Mouse (Mus musculus) forebrain, embryonic 11.5 days (tissue): Measurements from ENCODE around the gene Cep295nl. TPM values are rescaled to one million over a fixed set of nuclear protein-coding genes. Genes with fewer than 3 reads are reported as not detected.
A peak's percentile ranks its signal among the peaks of the same experiment; 100 is the strongest.
"Not testable (repeated sequence)": the region's sequence is repeated elsewhere in the genome, so short reads cannot be mapped to it uniquely, and the experiment has no call there.

ENCODE experiments used
- ATAC-seq: fragments of 200-750 bp; cut with Nextera tagmentation; replicated peaks from 2 replicates; pipeline ENCODE4 v1.8.0; 2017; ENCODE audit warnings: moderate TSS enrichment; ENCODE audit not compliant: low FRiP score
- DNase-seq: peaks from one replicate; pipeline ENCODE4 v3.0.0-alpha.2; 2017; ENCODE audit warnings: low spot score
- H3K27ac ChIP-seq: fragments of 300-500 bp; sonication (generic); 2 replicates; pipeline ENCODE4 v1.5.1; 2014; ENCODE audit warnings: low read depth, low read length
- H3K27me3 ChIP-seq: fragments of 300-500 bp; sonication (generic); 2 replicates; pipeline ENCODE4 v1.6.1; 2014; ENCODE audit warnings: mild to moderate bottlenecking, low read length, mixed read lengths; ENCODE audit not compliant: control insufficient read depth, insufficient read depth
- H3K36me3 ChIP-seq: fragments of 300-500 bp; sonication (generic); 2 replicates; pipeline ENCODE4 v1.6.1; 2014; ENCODE audit warnings: mild to moderate bottlenecking, low read length, moderate library complexity, mixed read lengths; ENCODE audit not compliant: control insufficient read depth, insufficient read depth
- H3K4me1 ChIP-seq: fragments of 300-500 bp; sonication (generic); replicated peaks from 2 replicates; pipeline ENCODE4 v1.6.1; 2014; ENCODE audit warnings: low read length, mixed read lengths; ENCODE audit not compliant: control insufficient read depth, insufficient read depth
- H3K4me2 ChIP-seq: fragments of 300-500 bp; sonication (generic); 2 replicates; pipeline ENCODE4 v1.6.1; 2014; ENCODE audit warnings: low read depth, mild to moderate bottlenecking, low read length, moderate library complexity, mixed read lengths; ENCODE audit not compliant: severe bottlenecking
- H3K4me3 ChIP-seq: fragments of 300-500 bp; sonication (generic); 2 replicates; pipeline ENCODE4 v1.5.1; 2014; ENCODE audit warnings: low read depth, low read length
- H3K9ac ChIP-seq: fragments of 300-500 bp; sonication (generic); 2 replicates; pipeline ENCODE4 v1.6.1; 2014; ENCODE audit warnings: low read length
- H3K9me3 ChIP-seq: fragments of 300-500 bp; sonication (generic); 2 replicates; pipeline ENCODE4 v1.6.1; 2016; ENCODE audit warnings: low read length, mixed read lengths; ENCODE audit not compliant: control insufficient read depth
- WGBS: fragments of 180-500 bp; shearing (Covaris S2); extraction: QIAGEN DNeasy Blood & Tissue Kit; methylation state at CpG from one replicate; pipeline ENCODE4 v1.1.7; 2014; 5-methylcytosine and 5-hydroxymethylcytosine counted together
- polyA plus RNA-seq: library from polyadenylated mRNA; unstranded; fragments of >200 nt; fragmentation: Nextera tagmentation; extraction: Ambion mirVana; gene quantifications from 2 replicates; pipeline ENCODE4 v1.2.1, GENCODE M21; 2014

The Cep295nl gene
- polyA plus RNA-seq, 1 experiment from 2014 or later = 0.44 TPM

- H3K27ac ChIP-seq, ATAC-seq, H3K4me2 ChIP-seq, H3K27me3 ChIP-seq, H3K4me1 ChIP-seq, H3K4me3 ChIP-seq, H3K9me3 ChIP-seq, H3K9ac ChIP-seq, DNase-seq, H3K36me3 ChIP-seq: not testable (repeated sequence)
- WGBS = 91% methylated on average over 2 of the region's 2 CpGs
These were observed 34.3 kb downstream of the Cep295nl start for GRCm38 (mm10) chr11:118307962-118308361.

GRCm38 (mm10) chr11:118303959-118304358 lies 38.3 kb downstream of the Cep295nl start:
- H3K9ac ChIP-seq, ATAC-seq, H3K4me1 ChIP-seq, H3K4me2 ChIP-seq, DNase-seq, H3K27me3 ChIP-seq, H3K36me3 ChIP-seq, H3K4me3 ChIP-seq, H3K9me3 ChIP-seq, H3K27ac ChIP-seq: not testable (repeated sequence)
- 96% methylated on average over 4 of the region's 4 CpGs for whole genome bisulfite sequencing

GRCm38 (mm10) chr11:118298810-118299209 lies 43.5 kb downstream of the Cep295nl start:
- no peak for ATAC-seq
- Histone ChIP-seq H3K9me3 (no peaks in the 10 kb centered on the region), H3K4me2 (no peak overlapping the region), H3K9ac (no peak overlapping the region), H3K4me1 (no peaks in the 10 kb centered on the region), H3K4me3 (no peak overlapping the region), H3K27ac (no peak overlapping the region), H3K36me3 (no peaks in the 10 kb centered on the region), H3K27me3 (no peaks in the 10 kb centered on the region)
- no peak for DNase-seq
- 81% methylated on average over 2 of the region's 2 CpGs for WGBS

GRCm38 (mm10) chr11:118297967-118298366 lies 44.3 kb downstream of the Cep295nl start:
- Histone ChIP-seq H3K9ac (no peak overlapping the region), H3K9me3 (no peaks in the 10 kb centered on the region), H3K27ac (no peak overlapping the region), H3K4me3 (no peak overlapping the region), H3K4me2 (no peak overlapping the region), H3K4me1 (no peaks in the 10 kb centered on the region), H3K27me3 (no peaks in the 10 kb centered on the region), H3K36me3 (no peaks in the 10 kb centered on the region)
- ATAC-seq = no peak
- no peak for DNase-seq
- WGBS = 74% methylated on average over 3 of the region's 3 CpGs

- DNase-seq (no peak), ATAC-seq (no peak)
- H3K9ac ChIP-seq = no peak overlapping the region
- H3K36me3 ChIP-seq = no peaks in the 10 kb centered on the region
- no peak overlapping the region for H3K4me2 ChIP-seq
- H3K4me1 ChIP-seq = no peaks in the 10 kb centered on the region
- H3K9me3 ChIP-seq = no peaks in the 10 kb centered on the region
- no peak overlapping the region for H3K27ac ChIP-seq
- H3K27me3 ChIP-seq = no peaks in the 10 kb centered on the region
- 72% methylated on average over 2 of the region's 2 CpGs for WGBS
- H3K4me3 ChIP-seq = no peak overlapping the region
These were observed 47.3 kb downstream of the Cep295nl start for GRCm38 (mm10) chr11:118295026-118295425.

- H3K27me3 ChIP-seq = no peaks in the 10 kb centered on the region
- WGBS = 58% methylated on average over 6 of the region's 6 CpGs
These were observed 49.6 kb downstream of the Cep295nl start for GRCm38 (mm10) chr11:118292671-118293070.

GRCm38 (mm10) chr11:118289999-118290889 lies 52.1 kb downstream of the Cep295nl start, which contains the start of gene Usp36:
Gene Usp36 (minus strand): TSS chr11:118290244.
- WGBS = 1% methylated on average over 68 of the region's 68 CpGs
- ATAC-seq (peak; percentile 99), DNase-seq (peak; percentile 100)
- Histone ChIP-seq H3K9me3 (no peaks in the 10 kb centered on the region), H3K4me2 (peak within 1 kb of the TSS; percentile 71), H3K9ac (peak within 1 kb of the TSS; percentile 82), H3K4me1 (peaks cover 6% of the 10 kb centered on the region; the same call in 1 of the 2 replicates), H3K36me3 (peaks cover 3% of the 10 kb centered on the region; the same call in 1 of the 2 replicates), H3K4me3 (peak within 1 kb of the TSS; percentile 88), H3K27me3 (no peaks in the 10 kb centered on the region), H3K27ac (peak within 1 kb of the TSS; percentile 42; the same call in 1 of the 2 replicates)

More at GRCm38 (mm10) chr11:118292671-118293070, 49.6 kb downstream of the Cep295nl start:
- Histone ChIP-seq H3K27ac (no peak overlapping the region), H3K4me1 (peaks cover 6% of the 10 kb centered on the region; the same call in 1 of the 2 replicates), H3K4me2 (no peak overlapping the region), H3K9me3 (no peaks in the 10 kb centered on the region), H3K36me3 (no peaks in the 10 kb centered on the region), H3K9ac (no peak overlapping the region), H3K4me3 (no peak overlapping the region)
- DNase-seq (no peak), ATAC-seq (no peak)

- WGBS = under 1% methylated on average over 22 of the region's 22 CpGs
- DNase-seq = no peak
- Histone ChIP-seq H3K36me3 (peaks cover 8% of the 10 kb centered on the region; the same call in 1 of the 2 replicates), H3K4me3 (peak overlapping the region; percentile 88), H3K27me3 (no peaks in the 10 kb centered on the region), H3K9me3 (no peaks in the 10 kb centered on the region), H3K9ac (peak overlapping the region; percentile 82), H3K4me2 (peak overlapping the region; percentile 64), H3K4me1 (peaks cover 6% of the 10 kb centered on the region; the same call in 1 of the 2 replicates), H3K27ac (peak overlapping the region; percentile 15; the same call in 1 of the 2 replicates)
- ATAC-seq = no peak; the same call in 1 of the 2 replicates
These were observed 52.7 kb downstream of the Cep295nl start for GRCm38 (mm10) chr11:118289562-118289961.
